Mouse (Mus musculus) heart, embryonic 15.5 days (tissue): Measurements from ENCODE around the gene Taf13. TPM values are rescaled to one million over a fixed set of nuclear protein-coding genes. Genes with fewer than 3 reads are reported as not detected.

Experiments
- ATAC-seq: fragments of 200-750 bp; cut with Nextera tagmentation; replicated peaks from 2 replicates; pipeline ENCODE4 v1.8.0; 2017; ENCODE audit warnings: low read depth, moderate TSS enrichment; ENCODE audit not compliant: insufficient number of reproducible peaks, insufficient read depth, low FRiP score
- H3K27ac ChIP-seq: fragments of 300-500 bp; sonication (generic); 2 replicates; pipeline ENCODE4 v1.5.1; 2015; ENCODE audit warnings: mild to moderate bottlenecking, inconsistent platforms
- H3K27me3 ChIP-seq: fragments of 300-500 bp; sonication (generic); 2 replicates; pipeline ENCODE4 v1.6.1; 2015; ENCODE audit warnings: inconsistent platforms
- H3K36me3 ChIP-seq: fragments of 300-500 bp; sonication (generic); 2 replicates; pipeline ENCODE4 v1.6.1; 2015; ENCODE audit warnings: mild to moderate bottlenecking, inconsistent platforms
- H3K4me1 ChIP-seq: fragments of 300-500 bp; sonication (generic); replicated peaks from 2 replicates; pipeline ENCODE4 v1.6.1; 2015; ENCODE audit warnings: inconsistent platforms
- H3K4me2 ChIP-seq: fragments of 300-500 bp; sonication (generic); 2 replicates; pipeline ENCODE4 v1.6.1; 2015; ENCODE audit warnings: inconsistent platforms, mild to moderate bottlenecking, moderate library complexity
- H3K4me3 ChIP-seq: fragments of 300-500 bp; sonication (generic); 2 replicates; pipeline ENCODE4 v1.5.1; 2015; ENCODE audit warnings: mild to moderate bottlenecking, inconsistent platforms
- H3K9ac ChIP-seq: fragments of 300-500 bp; sonication (generic); 2 replicates; pipeline ENCODE4 v1.6.1; 2015; ENCODE audit warnings: mild to moderate bottlenecking, inconsistent platforms
- H3K9me3 ChIP-seq: fragments of 300-500 bp; sonication (generic); replicated peaks from 2 replicates; pipeline ENCODE4 v1.6.1; 2016; ENCODE audit warnings: inconsistent platforms
- WGBS: fragments of 180-500 bp; shearing (Covaris S2); methylation state at CpG from one replicate; pipeline ENCODE4 v1.1.7; 2015; ENCODE audit warnings: mixed read lengths; 5-methylcytosine and 5-hydroxymethylcytosine counted together
- polyA plus RNA-seq: library from polyadenylated mRNA; unstranded; fragments of >200 nt; fragmentation: Nextera tagmentation; extraction: Ambion mirVana; gene quantifications from 2 replicates; pipeline ENCODE4 v1.2.1, GENCODE M21; 2015

The Taf13 gene
- 24.6 and 24.7 TPM in 2 replicates for polyA plus RNA-seq

GRCm38 (mm10) chr3:108571443-108572294 lies at the start of gene Taf13:
Taf13 (plus strand) TSS chr3:108571698.
- WGBS = 1% methylated on average over 42 of the region's 42 CpGs
- H3K27ac ChIP-seq = peak within 1 kb of the TSS; percentile 78

DNA sequence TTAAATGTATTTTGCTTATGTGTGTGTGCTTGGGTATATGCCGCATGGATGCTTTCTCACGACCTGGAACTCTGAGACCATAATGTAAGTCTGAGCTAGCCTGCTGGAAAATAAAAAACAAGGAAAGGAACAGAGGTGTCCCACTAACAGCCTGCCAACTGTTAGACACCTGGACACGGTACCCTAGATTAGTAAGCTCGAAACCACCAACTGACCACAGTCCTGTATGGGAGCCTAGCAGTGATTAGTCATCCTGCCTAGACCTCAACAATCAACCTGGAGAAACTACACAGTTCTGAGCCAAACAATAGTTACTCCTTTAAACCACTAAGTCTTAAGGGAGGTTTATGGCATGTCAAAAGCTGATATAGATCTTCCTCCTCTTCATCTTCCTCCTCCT lies 48.1 kb upstream of the Taf13 start:
- Histone ChIP-seq H3K4me1 (no peaks in the 10 kb centered on the region), H3K27ac (no peak overlapping the region), H3K36me3 (no peaks in the 10 kb centered on the region), H3K4me2 (no peak overlapping the region), H3K9ac (no peak overlapping the region), H3K27me3 (no peaks in the 10 kb centered on the region), H3K4me3 (no peak overlapping the region), H3K9me3 (no peaks in the 10 kb centered on the region)
- ATAC-seq = no peak
- 80% methylated on average over 4 of the region's 4 CpGs for WGBS

More at GRCm38 (mm10) chr3:108571443-108572294, at the start of gene Taf13:
- Histone ChIP-seq H3K36me3 (no peaks in the 10 kb centered on the region), H3K4me2 (peak within 1 kb of the TSS; percentile 71), H3K9ac (peak within 1 kb of the TSS; percentile 77), H3K4me3 (peak within 1 kb of the TSS; percentile 77), H3K27me3 (peaks cover 7% of the 10 kb centered on the region), H3K9me3 (no peaks in the 10 kb centered on the region), H3K4me1 (peaks cover 6% of the 10 kb centered on the region)
- ATAC-seq = peak; percentile 97

- 91% methylated on average over 8 of the region's 8 CpGs for WGBS
- no peaks in the 10 kb centered on the region for H3K36me3 ChIP-seq
These were observed 43.0 kb upstream of the Taf13 start for GRCm38 (mm10) chr3:108528489-108528888.

DNA sequence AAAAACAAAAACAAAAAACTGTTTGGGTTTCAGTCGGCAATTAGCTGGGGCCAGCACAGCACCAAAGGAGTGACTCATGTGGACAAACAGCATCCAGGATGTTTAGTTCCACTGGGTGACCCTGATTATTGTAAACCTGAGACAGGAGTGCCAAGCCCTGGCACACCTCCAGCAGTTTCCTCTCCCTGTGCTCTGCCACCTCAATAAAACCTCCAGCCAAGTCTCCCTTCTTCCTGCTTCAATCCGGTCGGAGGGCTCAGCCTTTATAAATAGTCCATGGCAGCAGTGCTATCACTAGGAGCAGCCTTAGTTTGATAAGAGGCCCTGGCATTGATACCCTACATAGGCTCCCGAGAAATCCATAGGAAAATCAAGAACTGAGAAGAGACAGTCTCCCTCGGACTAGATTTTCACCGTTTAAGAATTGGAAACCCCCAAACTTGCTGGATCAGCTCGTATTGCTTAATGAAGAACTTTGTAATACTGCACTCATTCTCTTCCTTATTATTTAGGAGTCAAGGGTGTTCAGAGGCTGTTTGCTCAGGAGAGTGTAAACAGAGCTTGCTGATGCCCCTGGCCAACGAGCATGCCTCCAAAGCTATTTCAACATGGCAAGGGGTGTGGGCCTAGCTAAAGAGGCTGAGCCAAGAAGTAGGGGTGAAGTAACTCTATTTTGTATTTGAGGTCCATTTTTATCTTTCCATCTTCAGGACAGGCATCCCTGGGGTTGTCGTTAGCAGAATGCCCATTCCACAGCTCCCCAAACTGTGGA lies 38.2 kb upstream of the Taf13 start:
- no peak for ATAC-seq
- H3K27ac ChIP-seq = no peak overlapping the region
- H3K27me3 ChIP-seq = peaks cover 15% of the 10 kb centered on the region
- no peaks in the 10 kb centered on the region for H3K36me3 ChIP-seq
- no peak overlapping the region for H3K4me3 ChIP-seq
- H3K9ac ChIP-seq = no peak overlapping the region
- H3K4me2 ChIP-seq = no peak overlapping the region
- H3K9me3 ChIP-seq = no peaks in the 10 kb centered on the region
- 46% methylated on average over 9 of the region's 9 CpGs for WGBS
- H3K4me1 ChIP-seq = peaks cover 27% of the 10 kb centered on the region

More at GRCm38 (mm10) chr3:108528489-108528888, 43.0 kb upstream of the Taf13 start:
- H3K9me3 ChIP-seq = no peaks in the 10 kb centered on the region
- no peak overlapping the region for H3K9ac ChIP-seq
- no peak overlapping the region for H3K4me2 ChIP-seq
- no peak for ATAC-seq
- H3K4me1 ChIP-seq = peaks cover 9% of the 10 kb centered on the region
- no peak overlapping the region for H3K4me3 ChIP-seq
- H3K27ac ChIP-seq = no peak overlapping the region
- no peaks in the 10 kb centered on the region for H3K27me3 ChIP-seq

DNA sequence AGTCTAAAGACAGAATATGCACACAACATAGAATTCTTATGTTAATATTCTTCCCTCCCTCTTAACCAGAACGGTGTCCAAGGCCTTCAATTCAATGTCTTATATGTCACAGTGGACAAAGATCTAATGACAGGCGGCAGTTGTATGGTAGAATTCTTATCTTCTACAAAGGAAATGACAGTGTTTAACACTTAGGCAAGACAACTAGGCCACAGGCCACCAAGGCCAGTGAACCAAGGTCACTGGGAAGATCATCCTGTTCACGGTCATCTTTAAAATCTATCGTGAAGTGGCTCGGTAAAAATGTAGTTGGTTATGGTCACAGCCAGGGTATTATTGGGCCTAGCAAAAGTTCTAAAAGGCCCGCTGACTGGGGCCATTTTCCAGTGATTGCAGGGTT lies 37.5 kb upstream of the Taf13 start, which contains the start of gene 1700013F07Rik:
Gene 1700013F07Rik (plus strand): TSS at position 200 of the 400 bp plus-strand sequence.
- 77% methylated on average over 6 of the region's 6 CpGs for WGBS
- ATAC-seq = no peak

GRCm38 (mm10) chr3:108535896-108536516 lies 35.5 kb upstream of the Taf13 start:
- H3K4me1 ChIP-seq = peaks cover 27% of the 10 kb centered on the region
- no peaks in the 10 kb centered on the region for H3K36me3 ChIP-seq
- H3K27ac ChIP-seq = no peak overlapping the region
- peaks cover 17% of the 10 kb centered on the region for H3K27me3 ChIP-seq
- no peak overlapping the region for H3K9ac ChIP-seq
- WGBS = 7% methylated on average over 15 of the region's 15 CpGs
- peak overlapping the region; percentile 82 for H3K4me2 ChIP-seq
- H3K9me3 ChIP-seq = no peaks in the 10 kb centered on the region
- ATAC-seq = no peak
- H3K4me3 ChIP-seq = peak overlapping the region; percentile 46

More for the DNA sequence above, 37.5 kb upstream of the Taf13 start, which contains the start of gene 1700013F07Rik:
- Histone ChIP-seq H3K27ac (no peak within 1 kb of the TSS), H3K36me3 (no peaks in the 10 kb centered on the region), H3K9ac (no peak within 1 kb of the TSS), H3K9me3 (no peaks in the 10 kb centered on the region), H3K4me1 (peaks cover 27% of the 10 kb centered on the region), H3K4me2 (no peak within 1 kb of the TSS), H3K27me3 (peaks cover 15% of the 10 kb centered on the region), H3K4me3 (no peak within 1 kb of the TSS)

DNA sequence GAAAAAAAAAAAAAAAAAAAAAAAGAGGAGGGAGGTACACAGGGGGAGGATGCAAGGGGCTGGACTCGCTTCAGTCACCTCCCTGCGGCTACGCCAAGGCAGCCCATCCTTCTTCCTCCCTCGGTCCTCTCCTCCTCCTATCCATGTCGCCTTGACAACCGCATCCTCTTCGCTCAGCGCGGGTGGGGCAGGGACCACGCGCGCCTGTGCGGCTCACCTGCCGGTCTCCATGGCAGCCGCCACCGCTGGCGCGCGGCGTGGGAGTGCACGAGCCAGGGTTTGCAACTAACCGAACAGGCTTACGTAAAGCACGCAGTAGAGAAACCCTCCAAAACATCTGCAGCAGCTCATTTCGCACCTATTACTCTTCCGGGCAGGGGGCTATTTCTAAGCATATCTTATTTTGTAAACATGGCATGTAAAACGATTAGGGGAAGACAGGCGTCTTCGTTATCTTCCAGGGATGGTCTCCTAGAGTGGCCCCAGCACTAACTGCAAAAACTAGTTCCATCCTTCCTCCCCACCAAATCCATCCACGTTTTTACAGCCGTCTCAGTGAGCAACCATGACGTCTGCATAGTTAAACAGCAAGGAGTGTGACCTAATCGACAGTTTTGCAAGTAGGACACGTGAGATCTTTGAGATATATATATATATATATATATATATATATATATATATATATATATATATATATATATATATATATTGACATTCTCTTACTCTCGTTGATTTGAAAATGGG lies 34.8 kb upstream of the Taf13 start, which contains the start of gene 5330417C22Rik:
Gene 5330417C22Rik (minus strand): TSS at position 20 of the 744 bp plus-strand sequence.
- peaks cover 27% of the 10 kb centered on the region for H3K4me1 ChIP-seq
- H3K4me3 ChIP-seq = peak within 1 kb of the TSS; percentile 46
- 2% methylated on average over 35 of the region's 35 CpGs for WGBS
- H3K4me2 ChIP-seq = peak within 1 kb of the TSS; percentile 82
- no peaks in the 10 kb centered on the region for H3K36me3 ChIP-seq
- H3K9ac ChIP-seq = 0 out of 2 replicates have a peak within 1 kb of the TSS, but pooled peaks have one; percentile 3
- peak; percentile 50; the same call in 1 of the 2 replicates for ATAC-seq
- peaks cover 17% of the 10 kb centered on the region for H3K27me3 ChIP-seq
- H3K9me3 ChIP-seq = no peaks in the 10 kb centered on the region
- no peak within 1 kb of the TSS for H3K27ac ChIP-seq

GRCm38 (mm10) chr3:108537303-108537702 lies 34.2 kb upstream of the Taf13 start:
- H3K36me3 ChIP-seq = no peaks in the 10 kb centered on the region
- H3K27ac ChIP-seq = no peak overlapping the region
- 0 out of 2 replicates have a peak, but pooled peaks have one; percentile 47 for ATAC-seq
- 5% methylated on average over 17 of the region's 17 CpGs for WGBS
- H3K27me3 ChIP-seq = peaks cover 17% of the 10 kb centered on the region
- H3K9ac ChIP-seq = no peak overlapping the region
- H3K9me3 ChIP-seq = no peaks in the 10 kb centered on the region
- H3K4me1 ChIP-seq = peaks cover 27% of the 10 kb centered on the region
- peak overlapping the region; percentile 82 for H3K4me2 ChIP-seq
- H3K4me3 ChIP-seq = peak overlapping the region; percentile 8; the same call in 1 of the 2 replicates

- WGBS = 79% methylated on average over 11 of the region's 11 CpGs
- Histone ChIP-seq H3K36me3 (no peaks in the 10 kb centered on the region), H3K27ac (no peak overlapping the region), H3K9ac (no peak overlapping the region), H3K4me3 (no peak overlapping the region), H3K4me2 (no peak overlapping the region), H3K4me1 (0 out of 2 replicates have a peak, but pooled peaks cover 3% of the 10 kb centered on the region), H3K9me3 (no peaks in the 10 kb centered on the region), H3K27me3 (peaks cover 2% of the 10 kb centered on the region; the same call in 1 of the 2 replicates)
- no peak for ATAC-seq
These were observed 29.2 kb upstream of the Taf13 start for GRCm38 (mm10) chr3:108542299-108542698.

DNA sequence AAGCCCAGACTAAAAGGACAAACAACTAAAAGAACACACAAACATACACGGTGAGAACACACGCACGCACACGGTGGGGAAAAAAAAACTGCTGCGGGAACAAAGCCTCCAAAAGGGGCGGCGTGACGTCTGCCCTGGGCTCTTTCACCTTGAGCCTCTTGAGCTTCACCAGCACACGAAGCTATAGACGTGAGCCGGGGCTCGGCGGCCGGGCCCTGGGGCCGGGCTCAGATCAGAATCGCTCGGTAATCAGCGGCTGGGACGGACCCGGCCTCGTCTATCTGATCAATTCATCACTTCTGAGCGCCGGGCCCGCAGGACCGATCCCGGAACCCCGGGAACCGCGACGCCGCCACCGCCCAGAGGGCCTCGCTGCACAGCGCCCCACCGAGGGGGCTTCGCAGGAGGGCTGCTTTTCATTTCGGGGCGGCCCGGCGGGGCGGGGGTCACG lies 17.4 kb upstream of the Taf13 start:
- peak overlapping the region; percentile 91 for H3K9ac ChIP-seq
- no peaks in the 10 kb centered on the region for H3K9me3 ChIP-seq
- H3K27ac ChIP-seq = peak overlapping the region; percentile 81
- H3K4me1 ChIP-seq = no peaks in the 10 kb centered on the region
- peaks cover 22% of the 10 kb centered on the region for H3K36me3 ChIP-seq
- peak; percentile 79 for ATAC-seq
- H3K27me3 ChIP-seq = no peaks in the 10 kb centered on the region
- WGBS = under 1% methylated on average over 40 of the region's 42 CpGs
- H3K4me3 ChIP-seq = peak overlapping the region; percentile 92
- peak overlapping the region; percentile 88 for H3K4me2 ChIP-seq
